Mouse (Mus musculus): ENCODE results near the gene Rhot2.

DNA sequence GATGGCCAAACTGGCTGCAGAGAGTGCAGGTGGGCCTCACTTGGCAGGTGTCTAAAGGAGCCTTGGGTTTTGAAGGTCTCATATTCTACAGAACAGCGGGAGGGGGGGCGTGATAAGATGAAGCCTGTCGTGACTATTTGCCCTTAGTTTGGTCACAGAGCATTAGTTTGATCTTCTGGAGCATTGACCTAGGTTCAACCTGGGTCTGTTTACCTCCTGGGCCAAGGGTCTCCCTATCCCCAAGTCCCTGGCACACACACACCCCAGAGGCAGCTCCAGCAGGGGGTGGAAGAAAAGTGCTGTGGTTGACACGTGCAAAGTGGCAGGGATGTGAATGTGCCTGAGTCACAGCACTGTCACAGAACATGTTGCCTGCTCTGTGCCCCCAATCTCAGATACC, 33.8 kb downstream of the Rhot2 start:
- TF ChIP-seq E2F4 (IDR thresholded peaks at IDR 0.05; ENCODE audit: insufficient read depth) (no peak), POLR2AphosphoS2 (IDR thresholded peaks at IDR 0.05; ENCODE audit: insufficient read length, low read depth) (no peak), MAX (IDR thresholded peaks at IDR 0.05; ENCODE audit: low read depth) (no peak), POLR2A (IDR thresholded peaks at IDR 0.05; ENCODE audit: insufficient read length, low read depth) (no peak), USF1 (IDR thresholded peaks at IDR 0.05; ENCODE audit: low read depth) (no peak), SRF (IDR thresholded peaks at IDR 0.05; ENCODE audit: control insufficient read depth, insufficient read length, low read depth) (no peak), TCF12 (IDR thresholded peaks at IDR 0.05; ENCODE audit: insufficient read depth, poor library complexity, severe bottlenecking) (no peak), TCF3 (IDR thresholded peaks at IDR 0.05; ENCODE audit: insufficient read length, low read depth) (no peak), CEBPB (IDR thresholded peaks at IDR 0.05; ENCODE audit: insufficient read depth, poor library complexity, severe bottlenecking) (no peak), MYOD1 (IDR thresholded peaks at IDR 0.05; ENCODE audit: control insufficient read depth in 1 of 3, insufficient read length in 2 of 3, low read depth in 2 of 3) (no peak)
